Mouse (Mus musculus) liver, postnatal 0 days (tissue): ENCODE results near the gene Thnsl2. TPM values are rescaled to one million over a fixed set of nuclear protein-coding genes. Genes with fewer than 3 reads are reported as not detected.
A peak's percentile ranks its signal among the peaks of the same experiment; 100 is the strongest.

Source experiments
- ATAC-seq: fragments of 200-750 bp; cut with Nextera tagmentation; 2 replicates; pipeline ENCODE4 v1.8.0; 2017; ENCODE audit warnings: mild to moderate bottlenecking, moderate library complexity
- DNase-seq: peaks from one replicate; pipeline ENCODE4 v3.0.0-alpha.2; 2016
- H3K27ac ChIP-seq: fragments of 300-500 bp; sonication (generic); 2 replicates; pipeline ENCODE4 v1.5.1; 2014; ENCODE audit warnings: antibody characterized with exemption, moderate library complexity, mild to moderate bottlenecking, low read depth
- H3K27me3 ChIP-seq: fragments of 300-500 bp; sonication (generic); 2 replicates; pipeline ENCODE4 v1.6.1; 2014; ENCODE audit warnings: low read length, control low read depth, mixed read lengths; ENCODE audit not compliant: insufficient read depth
- H3K36me3 ChIP-seq: fragments of 300-500 bp; sonication (generic); replicated peaks from 2 replicates; pipeline ENCODE4 v1.6.1; 2014; ENCODE audit warnings: mild to moderate bottlenecking, control low read depth, low read length, moderate library complexity, mixed read lengths; ENCODE audit not compliant: insufficient read depth
- H3K4me1 ChIP-seq: fragments of 300-500 bp; sonication (generic); 2 replicates; pipeline ENCODE4 v1.6.1; 2014; ENCODE audit warnings: antibody characterized with exemption, mild to moderate bottlenecking, control low read depth; ENCODE audit not compliant: insufficient read depth
- H3K4me2 ChIP-seq: fragments of 300-500 bp; sonication (generic); 2 replicates; pipeline ENCODE4 v1.6.1; 2014; ENCODE audit warnings: low read depth, mild to moderate bottlenecking, low read length, moderate library complexity, mixed read lengths
- H3K4me3 ChIP-seq: fragments of 300-500 bp; sonication (generic); 2 replicates; pipeline ENCODE4 v1.5.1; 2014; ENCODE audit warnings: low read depth, low read length
- H3K9ac ChIP-seq: fragments of 300-500 bp; sonication (generic); replicated peaks from 2 replicates; pipeline ENCODE4 v1.6.1; 2014; ENCODE audit warnings: mild to moderate bottlenecking, moderate library complexity
- H3K9me3 ChIP-seq: fragments of 300-500 bp; sonication (generic); 2 replicates; pipeline ENCODE4 v1.6.1; 2016; ENCODE audit warnings: mild to moderate bottlenecking, control low read depth, low read length, mixed read lengths
- CTCF ChIP-seq: sonication (generic); IDR thresholded peaks from 2 replicates; pipeline ENCODE4 v1.5.1; 2016; ENCODE audit warnings: antibody characterized with exemption, low read depth
- EP300 ChIP-seq: IDR thresholded peaks from 2 replicates; pipeline ENCODE4 v1.6.1; 2016; ENCODE audit warnings: antibody characterized with exemption, low read depth, mild to moderate bottlenecking
- WGBS: fragments of 180-500 bp; shearing (Covaris S2); extraction: QIAGEN DNeasy Blood & Tissue Kit; methylation state at CpG from one replicate; pipeline ENCODE4 v1.1.7; 2014; ENCODE audit not compliant: insufficient replicate concordance; 5-methylcytosine and 5-hydroxymethylcytosine counted together
- polyA plus RNA-seq: library from polyadenylated mRNA; unstranded; fragments of >200 nt; fragmentation: Nextera tagmentation; extraction: Ambion mirVana; gene quantifications from 2 replicates; pipeline ENCODE4 v1.2.1, GENCODE M21; 2015

The Thnsl2 gene
- polyA plus RNA-seq, 1 experiment from 2014 or later = 35.4 TPM

- Histone ChIP-seq H3K9ac (peak overlapping the region; percentile 76), H3K27ac (peak overlapping the region; percentile 84), H3K4me1 (peaks cover 12% of the 10 kb centered on the region; the same call in 1 of the 2 replicates), H3K4me3 (peak overlapping the region; percentile 61), H3K36me3 (no peaks in the 10 kb centered on the region), H3K4me2 (peak overlapping the region; percentile 87), H3K9me3 (peaks cover 3% of the 10 kb centered on the region; the same call in 1 of the 2 replicates), H3K27me3 (no peaks in the 10 kb centered on the region)
- TF ChIP-seq CTCF (no peak), EP300 (no peak)
- DNase-seq = no peak
- WGBS = 2% methylated on average over 19 of the region's 19 CpGs
- no peak for ATAC-seq
These were observed 915 bp downstream of the Thnsl2 start for GRCm38 (mm10) chr6:71143154-71143893.

GRCm38 (mm10) chr6:71135031-71135430, 9.2 kb downstream of the Thnsl2 start:
- Histone ChIP-seq H3K27me3 (no peaks in the 10 kb centered on the region), H3K4me1 (peaks cover 6% of the 10 kb centered on the region; the same call in 1 of the 2 replicates), H3K9ac (no peak overlapping the region), H3K27ac (no peak overlapping the region), H3K4me3 (no peak overlapping the region), H3K36me3 (no peaks in the 10 kb centered on the region), H3K4me2 (no peak overlapping the region), H3K9me3 (no peaks in the 10 kb centered on the region)
- no peak for ATAC-seq
- DNase-seq = no peak
- TF ChIP-seq CTCF (no peak), EP300 (no peak)
- WGBS = 70% methylated on average over 3 of the region's 3 CpGs

GRCm38 (mm10) chr6:71133559-71133958, 10.7 kb downstream of the Thnsl2 start:
- Histone ChIP-seq H3K4me2 (no peak overlapping the region), H3K27me3 (no peaks in the 10 kb centered on the region), H3K36me3 (no peaks in the 10 kb centered on the region), H3K9me3 (no peaks in the 10 kb centered on the region), H3K27ac (no peak overlapping the region), H3K9ac (no peak overlapping the region), H3K4me1 (peaks cover 6% of the 10 kb centered on the region; the same call in 1 of the 2 replicates), H3K4me3 (no peak overlapping the region)
- TF ChIP-seq EP300 = no peak
- no peak for TF ChIP-seq CTCF
- ATAC-seq (no peak), DNase-seq (no peak)
- WGBS = 74% methylated on average over 11 of the region's 11 CpGs

- no peak for DNase-seq
- Histone ChIP-seq H3K9me3 (no peaks in the 10 kb centered on the region), H3K27ac (peak overlapping the region; percentile 39; the same call in 1 of the 2 replicates), H3K4me3 (no peak overlapping the region), H3K27me3 (no peaks in the 10 kb centered on the region), H3K4me1 (peaks cover 6% of the 10 kb centered on the region; the same call in 1 of the 2 replicates), H3K9ac (no peak overlapping the region), H3K36me3 (no peaks in the 10 kb centered on the region), H3K4me2 (no peak overlapping the region)
- TF ChIP-seq CTCF = no peak
- no peak for TF ChIP-seq EP300
- no peak for ATAC-seq
These were observed 13.2 kb downstream of the Thnsl2 start for GRCm38 (mm10) chr6:71131038-71131437.

- H3K4me2 ChIP-seq = no peak overlapping the region
- H3K9ac ChIP-seq = no peak overlapping the region
- peaks cover 6% of the 10 kb centered on the region; the same call in 1 of the 2 replicates for H3K4me1 ChIP-seq
- no peaks in the 10 kb centered on the region for H3K27me3 ChIP-seq
- no peaks in the 10 kb centered on the region for H3K9me3 ChIP-seq
- DNase-seq (no peak), ATAC-seq (peak; percentile 74)
- H3K4me3 ChIP-seq = no peak overlapping the region
- no peak for TF ChIP-seq CTCF
- no peak for TF ChIP-seq EP300
- WGBS = 50% methylated on average over 1 of the region's 1 CpGs
- peak overlapping the region; percentile 39; the same call in 1 of the 2 replicates for H3K27ac ChIP-seq
- no peaks in the 10 kb centered on the region for H3K36me3 ChIP-seq
These were observed 14.0 kb downstream of the Thnsl2 start for GRCm38 (mm10) chr6:71130269-71130668.

- DNase-seq (no peak), ATAC-seq (peak; percentile 40; the same call in 1 of the 2 replicates)
- 56% methylated on average over 4 of the region's 4 CpGs for WGBS
- peaks cover 6% of the 10 kb centered on the region; the same call in 1 of the 2 replicates for H3K4me1 ChIP-seq
- no peak overlapping the region for H3K4me2 ChIP-seq
- no peaks in the 10 kb centered on the region for H3K27me3 ChIP-seq
- no peak overlapping the region for H3K4me3 ChIP-seq
- no peaks in the 10 kb centered on the region for H3K9me3 ChIP-seq
- H3K27ac ChIP-seq = no peak overlapping the region
- TF ChIP-seq CTCF = no peak
- no peak for TF ChIP-seq EP300
- H3K9ac ChIP-seq = no peak overlapping the region
- H3K36me3 ChIP-seq = no peaks in the 10 kb centered on the region
These were observed 15.2 kb downstream of the Thnsl2 start for GRCm38 (mm10) chr6:71129071-71129470.
